Mouse (Mus musculus) small intestine, adult 2 months (tissue): ENCODE measurements at regions not wholly inside any gene's neighbourhood (a gene's known extent, or its start where the extent isn't known, plus 50 kb on each side); places are given as distances from the start of the nearest gene placed in this dataset.

Experiments used
- CTCF ChIP-seq: fragments of 200-500 bp; IDR thresholded peaks from 2 replicates; pipeline ENCODE4 v1.5.1; 2012; ENCODE audit warnings: low read depth, mild to moderate bottlenecking, control low read depth, inconsistent platforms, low read length, moderate library complexity, mixed read lengths; ENCODE audit not compliant: insufficient replicate concordance, insufficient read length; ENCODE audit errors: extremely low read depth
- POLR2A ChIP-seq: fragments of 200-500 bp; IDR thresholded peaks from 2 replicates; pipeline ENCODE4 v1.6.1; 2012; ENCODE audit warnings: low read depth, mild to moderate bottlenecking, control low read depth, inconsistent platforms, low read length, moderate library complexity

- no peak for TF ChIP-seq CTCF
- TF ChIP-seq POLR2A, result no peak
Observed at GRCm38 (mm10) chr12:106377281-106377680, 367.3 kb downstream of the Vrk1 start.
